Mouse (Mus musculus) bone marrow, adult 2 months (tissue): ENCODE measurements around the gene Oprd1. TPM values are rescaled to one million over a fixed set of nuclear protein-coding genes. Genes with fewer than 3 reads are reported as not detected.

Experiments used
- H3K27ac ChIP-seq: fragments of 200-500 bp; 2 replicates; pipeline ENCODE4 v1.5.1; 2012; ENCODE audit warnings: low read depth, mild to moderate bottlenecking, control low read depth, inconsistent platforms, low read length; ENCODE audit not compliant: control insufficient read depth, poor library complexity, insufficient read depth
- H3K4me1 ChIP-seq: fragments of 200-500 bp; 2 replicates; pipeline ENCODE4 v1.6.1; 2011; ENCODE audit warnings: low read length; ENCODE audit not compliant: control insufficient read depth, insufficient read depth
- H3K4me3 ChIP-seq: fragments of 200-500 bp; replicated peaks from 2 replicates; pipeline ENCODE3; 2011; ENCODE audit warnings: mild to moderate bottlenecking, low read depth, low read length, control low read depth; ENCODE audit not compliant: control insufficient read depth
- CTCF ChIP-seq: fragments of 200-500 bp; IDR thresholded peaks from 2 replicates; pipeline ENCODE4 v1.5.1; 2011; ENCODE audit warnings: low read length, control low read depth; ENCODE audit not compliant: control insufficient read depth, insufficient read depth
- POLR2A ChIP-seq: fragments of 200-500 bp; IDR thresholded peaks from 2 replicates; pipeline ENCODE4 v1.6.1; 2011; ENCODE audit warnings: low read depth, mild to moderate bottlenecking, control low read depth, low read length, borderline replicate concordance; ENCODE audit not compliant: control insufficient read depth
- WGBS: fragments of 180-500 bp; shearing (Covaris S2); methylation state at CpG from one replicate; pipeline ENCODE4 v1.1.7; 2018; 5-methylcytosine and 5-hydroxymethylcytosine counted together
- polyA plus RNA-seq: library from polyadenylated mRNA; stranded (reverse); fragments of >200 nt; gene quantifications from 2 replicates; pipeline ENCODE4 v1.2.4, GENCODE M21; 2011; ENCODE audit warnings: low replicate concordance; ENCODE audit not compliant: missing spikeins, insufficient read depth, insufficient read length

Oprd1 gene
- polyA plus RNA-seq, 1 experiment = not detected

- Histone ChIP-seq H3K27ac (no peak overlapping the region), H3K4me1 (no peaks in the 10 kb centered on the region), H3K4me3 (no peak overlapping the region)
- TF ChIP-seq POLR2A (no peak), CTCF (no peak)
- 64% methylated on average over 9 of the region's 9 CpGs for WGBS
Measured at GRCm38 (mm10) chr4:132131116-132131515, 13.2 kb downstream of the Oprd1 start.

- 73% methylated on average over 11 of the region's 11 CpGs for WGBS
- H3K4me3 ChIP-seq = no peak overlapping the region
- no peaks in the 10 kb centered on the region for H3K4me1 ChIP-seq
- TF ChIP-seq CTCF (no peak), POLR2A (no peak)
- H3K27ac ChIP-seq = no peak overlapping the region
Measured at GRCm38 (mm10) chr4:132130645-132131044, 13.6 kb downstream of the Oprd1 start.

- 84% methylated on average over 2 of the region's 2 CpGs for WGBS
- H3K4me1 ChIP-seq = no peaks in the 10 kb centered on the region
- no peak overlapping the region for H3K27ac ChIP-seq
- H3K4me3 ChIP-seq = no peak overlapping the region
- no peak for TF ChIP-seq POLR2A
- TF ChIP-seq CTCF = no peak
Measured at GRCm38 (mm10) chr4:132130134-132130533, 14.2 kb downstream of the Oprd1 start.

GRCm38 (mm10) chr4:132128997-132129636, 15.2 kb downstream of the Oprd1 start:
- H3K4me1 ChIP-seq = no peaks in the 10 kb centered on the region
- WGBS = 69% methylated on average over 6 of the region's 6 CpGs
- H3K27ac ChIP-seq = no peak overlapping the region
- no peak for TF ChIP-seq POLR2A
- no peak for TF ChIP-seq CTCF
- no peak overlapping the region for H3K4me3 ChIP-seq

- TF ChIP-seq CTCF (no peak), POLR2A (no peak)
- no peak overlapping the region for H3K27ac ChIP-seq
- no peaks in the 10 kb centered on the region for H3K4me1 ChIP-seq
- 81% methylated on average over 8 of the region's 8 CpGs for WGBS
- no peak overlapping the region for H3K4me3 ChIP-seq
Measured at GRCm38 (mm10) chr4:132127091-132127490, 17.2 kb downstream of the Oprd1 start.

GRCm38 (mm10) chr4:132123166-132123565, 21.1 kb downstream of the Oprd1 start:
- Histone ChIP-seq H3K27ac (no peak overlapping the region), H3K4me1 (no peaks in the 10 kb centered on the region), H3K4me3 (no peak overlapping the region)
- no peak for TF ChIP-seq CTCF
- no peak for TF ChIP-seq POLR2A
- 63% methylated on average over 1 of the region's 1 CpGs for WGBS

- H3K4me3 ChIP-seq = no peak overlapping the region
- H3K27ac ChIP-seq = no peak overlapping the region
- 63% methylated on average over 5 of the region's 5 CpGs for WGBS
- H3K4me1 ChIP-seq = no peaks in the 10 kb centered on the region
- TF ChIP-seq POLR2A (no peak), CTCF (peak; percentile 48; the same call in 1 of the 2 replicates)
Measured at GRCm38 (mm10) chr4:132121674-132122073, 22.6 kb downstream of the Oprd1 start.

GRCm38 (mm10) chr4:132119566-132119965, 24.7 kb downstream of the Oprd1 start:
- WGBS = 71% methylated on average over 9 of the region's 9 CpGs
- no peak overlapping the region for H3K27ac ChIP-seq
- TF ChIP-seq CTCF (no peak), POLR2A (no peak)
- H3K4me3 ChIP-seq = no peak overlapping the region
- no peaks in the 10 kb centered on the region for H3K4me1 ChIP-seq

- Histone ChIP-seq H3K4me3 (no peak overlapping the region), H3K27ac (no peak overlapping the region), H3K4me1 (no peaks in the 10 kb centered on the region)
- TF ChIP-seq CTCF = no peak
- no peak for TF ChIP-seq POLR2A
- 77% methylated on average over 4 of the region's 4 CpGs for WGBS
Measured at GRCm38 (mm10) chr4:132116315-132116714, 28.0 kb downstream of the Oprd1 start.
